Mouse (Mus musculus): ENCODE results near the gene Tsks.

The Tsks gene

GRCm38 (mm10) chr7:44942904-44943303, at the start of gene Tsks:
Gene Tsks (plus strand): TSS chr7:44943204.
- no peak for DNase-seq (ENCODE audit: low read depth)

- DNase-seq (ENCODE audit: low read depth), result no peak
Observed at GRCm38 (mm10) chr7:44894175-44894574, 48.8 kb upstream of the Tsks start.

- DNase-seq (ENCODE audit: low read depth), result no peak
Observed at GRCm38 (mm10) chr7:44895206-44895592, 47.8 kb upstream of the Tsks start.

- DNase-seq (ENCODE audit: low read depth), result peak; percentile 96
Observed at GRCm38 (mm10) chr7:44895593-44896434, 47.2 kb upstream of the Tsks start, which contains the start of gene Fuz. Gene Fuz (plus strand): TSS chr7:44896079.

- no peak for DNase-seq (ENCODE audit: low read depth)
Observed at GRCm38 (mm10) chr7:44896499-44896898, 46.5 kb upstream of the Tsks start.

GRCm38 (mm10) chr7:44898607-44899006, 44.4 kb upstream of the Tsks start:
- peak; percentile 36 for DNase-seq (ENCODE audit: low read depth)

- DNase-seq (ENCODE audit: low read depth), result no peak
Observed at GRCm38 (mm10) chr7:44900632-44901031, 42.4 kb upstream of the Tsks start.

- DNase-seq (ENCODE audit: low read depth), result peak; percentile 91
Observed at GRCm38 (mm10) chr7:44901230-44901722, 41.7 kb upstream of the Tsks start.

- no peak for DNase-seq (ENCODE audit: low read depth)
Observed at GRCm38 (mm10) chr7:44905430-44905829, 37.6 kb upstream of the Tsks start.

GRCm38 (mm10) chr7:44908706-44909476, 34.1 kb upstream of the Tsks start:
- no peak for DNase-seq (ENCODE audit: low read depth)

- DNase-seq (ENCODE audit: low read depth), result no peak
Observed at GRCm38 (mm10) chr7:44914396-44914795, 28.6 kb upstream of the Tsks start.

- DNase-seq (ENCODE audit: low read depth), result no peak
Observed at GRCm38 (mm10) chr7:44915314-44915713, 27.7 kb upstream of the Tsks start.

- DNase-seq (ENCODE audit: low read depth), result no peak
Observed at GRCm38 (mm10) chr7:44916191-44916590, 26.8 kb upstream of the Tsks start.

GRCm38 (mm10) chr7:44916881-44917280, 26.1 kb upstream of the Tsks start:
- no peak for DNase-seq (ENCODE audit: low read depth)

- DNase-seq (ENCODE audit: low read depth), result no peak
Observed at GRCm38 (mm10) chr7:44918219-44918618, 24.8 kb upstream of the Tsks start.

- no peak for DNase-seq (ENCODE audit: low read depth)
Observed at GRCm38 (mm10) chr7:44919127-44919526, 23.9 kb upstream of the Tsks start.

- DNase-seq (ENCODE audit: low read depth), result no peak
Observed at GRCm38 (mm10) chr7:44922530-44922929, 20.5 kb upstream of the Tsks start.

- DNase-seq (ENCODE audit: low read depth), result peak; percentile 52
Observed at GRCm38 (mm10) chr7:44925468-44925867, 17.5 kb upstream of the Tsks start.

- peak; percentile 15 for DNase-seq (ENCODE audit: low read depth)
Observed at GRCm38 (mm10) chr7:44928570-44928969, 14.4 kb upstream of the Tsks start.

- peak; percentile 100 for DNase-seq (ENCODE audit: low read depth)
Observed at GRCm38 (mm10) chr7:44929204-44930151, 13.5 kb upstream of the Tsks start, which contains the start of gene Ap2a1. Gene Ap2a1 (minus strand): TSS chr7:44929496.

- no peak for DNase-seq (ENCODE audit: low read depth)
Observed at GRCm38 (mm10) chr7:44938680-44939079, 4.3 kb upstream of the Tsks start.

- no peak for DNase-seq (ENCODE audit: low read depth)
Observed at GRCm38 (mm10) chr7:44949922-44950321, 6.9 kb downstream of the Tsks start.
